Mouse (Mus musculus): ENCODE measurements around the gene Dhdh.

Gene Dhdh

GRCm38 (mm10) chr7:45451344-45451982, 37.1 kb downstream of the Dhdh start:
- DNase-seq (ENCODE audit: low read depth, low spot score): peak; percentile 93

GRCm38 (mm10) chr7:45449974-45450373, 38.6 kb downstream of the Dhdh start:
- no peak for DNase-seq (ENCODE audit: low read depth, low spot score)

GRCm38 (mm10) chr7:45447325-45447990, 41.1 kb downstream of the Dhdh start:
- peak; percentile 66 for DNase-seq (ENCODE audit: low read depth, low spot score)

- no peak for DNase-seq (ENCODE audit: low read depth, low spot score)
These were observed 42.0 kb downstream of the Dhdh start for GRCm38 (mm10) chr7:45446589-45446988.

- no peak for DNase-seq (ENCODE audit: low read depth, low spot score)
These were observed 44.8 kb downstream of the Dhdh start for GRCm38 (mm10) chr7:45443526-45444420.

GRCm38 (mm10) chr7:45437521-45438276, 50.9 kb downstream of the Dhdh start, which contains the start of gene Ruvbl2:
Gene Ruvbl2 (minus strand): TSS chr7:45438096.
- DNase-seq (ENCODE audit: low read depth, low spot score): peak; percentile 66

- no peak for DNase-seq (ENCODE audit: low read depth, low spot score)
These were observed 51.6 kb downstream of the Dhdh start for GRCm38 (mm10) chr7:45437046-45437445.

- DNase-seq (ENCODE audit: low read depth, low spot score): no peak
These were observed 52.2 kb downstream of the Dhdh start for GRCm38 (mm10) chr7:45436444-45436843.

- DNase-seq (ENCODE audit: low read depth, low spot score): peak; percentile 33
These were observed 53.6 kb downstream of the Dhdh start for GRCm38 (mm10) chr7:45435038-45435437.

- peak; percentile 100 for DNase-seq (ENCODE audit: low read depth, low spot score)
These were observed 54.2 kb downstream of the Dhdh start, which contains the start of gene Gys1 for GRCm38 (mm10) chr7:45434203-45435015. Gene Gys1 (plus strand): TSS chr7:45434844.

GRCm38 (mm10) chr7:45433835-45434202, 54.8 kb downstream of the Dhdh start:
- no peak for DNase-seq (ENCODE audit: low read depth, low spot score)

GRCm38 (mm10) chr7:45426556-45426955, 62.0 kb downstream of the Dhdh start:
- DNase-seq (ENCODE audit: low read depth, low spot score): no peak

- no peak for DNase-seq (ENCODE audit: low read depth, low spot score)
These were observed 67.4 kb downstream of the Dhdh start for GRCm38 (mm10) chr7:45421194-45421593.
